Mouse (Mus musculus) stomach, postnatal 0 days (tissue): ENCODE results near the gene Stard7. TPM values are rescaled to one million over a fixed set of nuclear protein-coding genes. Genes with fewer than 3 reads are reported as not detected.
A peak's percentile ranks its signal among the peaks of the same experiment; 100 is the strongest.

Source experiments
- ATAC-seq: fragments of 200-750 bp; cut with Nextera tagmentation; 2 replicates; pipeline ENCODE4 v1.8.0; 2017; ENCODE audit not compliant: low FRiP score, low TSS enrichment
- DNase-seq: peaks from one replicate; pipeline ENCODE4 v3.0.0-alpha.2; 2016; ENCODE audit warnings: low spot score
- H3K27ac ChIP-seq: fragments of 300-500 bp; sonication (generic); replicated peaks from 2 replicates; pipeline ENCODE4 v1.5.1; 2014; ENCODE audit warnings: mild to moderate bottlenecking, control low read depth
- H3K27me3 ChIP-seq: fragments of 300-500 bp; sonication (generic); 2 replicates; pipeline ENCODE4 v1.6.1; 2014; ENCODE audit warnings: low read length; ENCODE audit not compliant: control insufficient read depth, insufficient read depth
- H3K36me3 ChIP-seq: fragments of 300-500 bp; sonication (generic); 2 replicates; pipeline ENCODE4 v1.6.1; 2014; ENCODE audit warnings: low read length, mixed read lengths; ENCODE audit not compliant: control insufficient read depth, insufficient read depth
- H3K4me1 ChIP-seq: fragments of 300-500 bp; sonication (generic); replicated peaks from 2 replicates; pipeline ENCODE4 v1.6.1; 2014; ENCODE audit warnings: antibody characterized with exemption; ENCODE audit not compliant: control insufficient read depth, insufficient read depth
- H3K4me2 ChIP-seq: fragments of 300-500 bp; sonication (generic); replicated peaks from 2 replicates; pipeline ENCODE4 v1.6.1; 2014; ENCODE audit warnings: low read depth, mild to moderate bottlenecking, control low read depth, moderate library complexity
- H3K4me3 ChIP-seq: fragments of 300-500 bp; sonication (generic); 2 replicates; pipeline ENCODE4 v1.5.1; 2014; ENCODE audit warnings: low read depth, low read length, control low read depth
- H3K9ac ChIP-seq: fragments of 300-500 bp; sonication (generic); 2 replicates; pipeline ENCODE4 v1.6.1; 2014; ENCODE audit warnings: mild to moderate bottlenecking, low read length, control low read depth, mixed read lengths
- H3K9me3 ChIP-seq: fragments of 300-500 bp; sonication (generic); 2 replicates; pipeline ENCODE4 v1.6.1; 2016; ENCODE audit warnings: low read length; ENCODE audit not compliant: control insufficient read depth
- CTCF ChIP-seq: IDR thresholded peaks from 2 replicates; pipeline ENCODE4 v1.5.1; 2016; ENCODE audit warnings: antibody characterized with exemption, low read depth, mild to moderate bottlenecking, moderate library complexity
- EP300 ChIP-seq: optimal IDR thresholded peaks from 2 replicates; pipeline ENCODE3; 2016; ENCODE audit warnings: antibody characterized with exemption
- WGBS: fragments of 180-500 bp; shearing (Covaris S2); extraction: QIAGEN DNeasy Blood & Tissue Kit; methylation state at CpG from one replicate; pipeline ENCODE4 v1.1.7; 2014; 5-methylcytosine and 5-hydroxymethylcytosine counted together
- polyA plus RNA-seq: library from polyadenylated mRNA; unstranded; fragments of >200 nt; fragmentation: Nextera tagmentation; extraction: Ambion mirVana; gene quantifications from 2 replicates; pipeline ENCODE4 v1.2.1, GENCODE M21; 2015

The Stard7 gene
- 57.3 and 62.7 TPM in 2 replicates for polyA plus RNA-seq

DNA sequence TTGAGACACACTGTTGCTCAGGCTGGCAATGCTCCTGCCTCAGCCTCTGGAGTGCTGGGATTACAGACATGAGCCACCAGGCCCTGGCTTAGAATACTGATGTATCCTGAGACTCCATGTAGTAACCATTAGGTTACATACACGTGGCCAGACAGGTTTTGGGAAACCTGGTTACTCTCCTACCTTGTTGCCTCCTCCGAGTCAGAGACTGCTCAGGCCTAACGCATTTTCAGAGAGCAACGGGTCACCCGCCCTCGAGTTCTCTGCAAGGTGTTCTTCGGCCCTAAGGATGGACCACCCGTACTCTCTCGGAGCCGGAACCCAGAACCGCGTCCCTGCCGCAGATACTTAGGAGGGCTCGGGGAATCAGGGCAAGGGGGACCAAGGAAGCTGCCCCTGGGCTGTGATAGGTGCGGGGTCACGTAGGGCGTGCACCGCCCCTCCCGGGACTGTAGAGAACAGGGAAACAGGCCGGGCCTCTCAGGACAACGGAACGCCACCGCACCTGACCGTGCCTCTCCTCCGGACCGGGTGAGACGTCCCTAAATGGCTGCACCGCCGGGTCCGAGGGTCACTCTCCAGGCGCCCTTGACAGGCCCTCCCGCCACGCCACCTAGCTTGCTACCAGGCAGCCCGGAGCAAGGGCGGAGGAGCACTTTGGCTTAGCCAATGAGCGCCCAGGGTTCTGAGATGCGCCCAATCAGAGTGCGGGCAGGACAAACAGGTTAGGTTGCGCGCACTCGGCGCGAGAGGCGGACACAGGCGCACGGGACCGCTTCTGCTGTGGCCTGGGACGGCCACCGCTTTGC, at the start of gene Stard7:
TSS of gene Stard7 (plus strand) at position 728 of the 809 bp plus-strand sequence.
- Histone ChIP-seq H3K9me3 (no peaks in the 10 kb centered on the region), H3K4me1 (no peaks in the 10 kb centered on the region; the same call in 1 of the 2 replicates), H3K27me3 (no peaks in the 10 kb centered on the region), H3K36me3 (no peaks in the 10 kb centered on the region), H3K4me3 (peak within 1 kb of the TSS; percentile 92), H3K27ac (peak within 1 kb of the TSS; percentile 98), H3K4me2 (peak within 1 kb of the TSS; percentile 78), H3K9ac (peak within 1 kb of the TSS; percentile 93)
- TF ChIP-seq EP300 (peak; percentile 68), CTCF (peak; percentile 66)
- ATAC-seq (peak; percentile 98), DNase-seq (peak; percentile 96)
- under 1% methylated on average over 48 of the region's 49 CpGs for WGBS

DNA sequence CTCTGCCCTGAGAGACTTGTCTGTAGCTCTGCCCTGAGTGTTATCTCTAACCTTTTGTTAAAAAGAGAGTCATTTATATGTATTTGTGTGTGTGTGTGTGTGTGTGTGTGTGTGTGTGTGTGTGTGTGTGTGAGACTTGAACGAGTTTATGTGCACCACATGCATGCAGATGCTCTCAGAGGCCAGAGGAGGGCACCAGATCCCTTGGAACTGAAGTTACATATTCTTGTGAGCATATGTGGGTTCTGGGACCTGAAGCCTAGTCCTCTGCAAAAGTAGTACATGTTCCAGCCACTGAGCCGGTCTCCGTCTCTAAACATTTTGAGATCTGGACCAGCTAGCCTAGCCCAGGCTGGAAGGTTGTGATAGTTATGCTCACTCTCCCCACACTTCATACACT, 44.8 kb upstream of the Stard7 start:
- WGBS = 96% methylated on average over 3 of the region's 3 CpGs
- no peak for ATAC-seq
- Histone ChIP-seq H3K27me3 (no peaks in the 10 kb centered on the region), H3K36me3 (peaks cover 56% of the 10 kb centered on the region), H3K4me3 (no peak overlapping the region), H3K9ac (no peak overlapping the region), H3K27ac (no peak overlapping the region), H3K4me2 (no peak overlapping the region), H3K9me3 (no peaks in the 10 kb centered on the region), H3K4me1 (no peaks in the 10 kb centered on the region)
- no peak for DNase-seq
- peak; percentile 30; the same call in 1 of the 2 replicates for TF ChIP-seq CTCF
- no peak for TF ChIP-seq EP300

DNA sequence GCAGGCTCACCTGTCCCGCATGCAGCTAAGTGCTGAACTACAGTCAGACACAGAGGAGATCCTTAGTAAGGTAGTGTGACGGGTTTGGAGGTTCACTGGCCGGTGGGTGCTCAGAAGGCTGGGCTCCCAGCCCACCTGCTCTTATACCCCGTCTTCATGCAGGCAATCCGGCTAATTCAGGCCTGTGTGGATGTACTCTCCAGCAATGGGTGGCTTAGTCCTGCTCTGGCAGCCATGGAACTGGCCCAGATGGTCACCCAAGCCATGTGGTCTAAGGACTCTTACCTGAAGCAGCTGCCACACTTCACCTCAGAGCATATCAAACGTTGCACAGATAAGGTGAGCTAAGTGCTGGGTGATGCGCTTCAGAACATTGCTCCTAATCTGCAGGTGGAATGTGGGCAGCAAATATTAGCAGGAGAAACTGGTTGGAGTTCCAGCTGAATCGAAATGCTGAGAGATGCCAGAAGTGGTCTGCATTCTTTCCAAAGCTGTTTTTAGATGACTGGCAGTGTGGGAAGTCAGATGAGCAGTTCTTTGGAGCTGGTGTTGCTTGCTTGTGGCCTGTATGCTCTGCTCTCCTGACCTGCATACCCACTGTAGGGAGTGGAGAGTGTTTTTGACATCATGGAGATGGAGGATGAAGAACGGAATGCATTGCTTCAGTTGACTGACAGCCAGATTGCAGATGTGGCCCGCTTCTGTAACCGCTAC, 32.0 kb upstream of the Stard7 start:
- 90% methylated on average over 11 of the region's 11 CpGs for WGBS
- peaks cover 46% of the 10 kb centered on the region for H3K36me3 ChIP-seq
- no peak overlapping the region for H3K4me2 ChIP-seq
- no peaks in the 10 kb centered on the region for H3K27me3 ChIP-seq
- DNase-seq (no peak), ATAC-seq (no peak)
- no peaks in the 10 kb centered on the region for H3K4me1 ChIP-seq
- H3K9ac ChIP-seq = no peak overlapping the region
- H3K4me3 ChIP-seq = no peak overlapping the region
- H3K9me3 ChIP-seq = no peaks in the 10 kb centered on the region
- TF ChIP-seq CTCF = no peak
- no peak for TF ChIP-seq EP300
- no peak overlapping the region for H3K27ac ChIP-seq

DNA sequence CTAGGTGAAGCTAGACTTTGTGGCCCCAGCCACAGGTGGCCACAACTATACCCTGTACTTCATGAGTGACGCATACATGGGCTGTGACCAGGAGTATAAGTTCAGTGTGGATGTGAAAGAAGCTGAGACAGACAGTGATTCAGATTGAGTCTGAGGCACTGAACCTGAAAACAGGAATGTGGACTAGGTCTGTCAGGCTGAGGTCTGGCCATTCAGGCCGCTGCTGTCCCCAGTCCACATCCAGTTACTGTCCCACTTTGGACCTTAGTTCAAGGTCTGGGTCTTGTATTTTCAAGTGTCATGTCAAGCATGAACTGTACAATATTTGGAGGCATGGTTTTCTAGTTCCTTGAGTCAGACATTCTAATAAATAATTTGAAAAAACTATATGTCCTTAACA, 30.0 kb upstream of the Stard7 start:
- ATAC-seq (no peak), DNase-seq (no peak)
- H3K4me1 ChIP-seq = no peaks in the 10 kb centered on the region
- H3K27me3 ChIP-seq = no peaks in the 10 kb centered on the region
- H3K36me3 ChIP-seq = peaks cover 38% of the 10 kb centered on the region
- H3K9ac ChIP-seq = no peak overlapping the region
- no peak overlapping the region for H3K27ac ChIP-seq
- no peak overlapping the region for H3K4me2 ChIP-seq
- TF ChIP-seq EP300 = no peak
- TF ChIP-seq CTCF = no peak
- H3K9me3 ChIP-seq = no peaks in the 10 kb centered on the region
- H3K4me3 ChIP-seq = no peak overlapping the region
- 91% methylated on average over 2 of the region's 2 CpGs for WGBS

DNA sequence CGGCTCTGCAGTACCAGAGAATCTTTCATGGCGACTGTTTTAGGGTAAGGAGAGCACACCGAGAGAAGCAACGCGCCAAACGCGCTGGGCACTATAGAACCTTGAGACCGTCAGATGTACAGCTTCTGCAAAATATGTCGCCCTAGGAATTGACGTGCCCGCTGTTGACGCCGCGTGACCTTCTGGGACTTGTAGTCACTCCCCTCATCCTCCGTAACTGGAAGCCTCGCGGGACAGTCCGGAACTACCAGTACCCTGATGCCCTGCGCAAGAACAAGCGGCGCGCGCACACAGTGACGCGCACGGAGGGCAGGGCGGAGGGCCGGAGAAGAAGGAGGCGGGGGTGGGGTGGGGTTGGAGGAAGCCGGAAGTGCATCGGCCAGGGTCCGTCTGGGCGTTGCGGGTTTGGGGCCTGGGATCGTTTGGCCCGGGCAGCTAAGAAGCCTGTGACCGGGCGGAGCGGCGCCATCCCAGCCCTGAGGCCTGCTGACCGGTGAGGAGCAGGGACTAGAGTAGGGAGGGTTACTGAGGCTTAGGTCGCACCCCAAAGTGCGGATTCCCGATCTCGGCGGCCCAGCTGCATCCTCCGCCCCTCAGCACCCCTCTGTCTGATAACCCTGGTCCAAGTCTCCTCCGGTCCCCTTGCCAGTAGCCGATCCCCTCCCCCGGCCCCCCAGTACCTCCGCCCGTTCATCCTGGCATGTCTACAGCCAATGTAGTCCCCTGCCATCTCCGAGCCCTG, 22.3 kb upstream of the Stard7 start, which contains the start of the genes Ciao1 and Tmem127:
TSS of gene Ciao1 (minus strand) at position 225 of the 742 bp plus-strand sequence.
TSS of gene Tmem127 (plus strand) at position 317 of the 742 bp plus-strand sequence.
- Histone ChIP-seq H3K4me3 (peak within 1 kb of the TSS; percentile 65), H3K36me3 (peaks cover 10% of the 10 kb centered on the region; the same call in 1 of the 2 replicates), H3K4me2 (peak within 1 kb of the TSS; percentile 94), H3K27me3 (no peaks in the 10 kb centered on the region), H3K27ac (peak within 1 kb of the TSS; percentile 88), H3K9me3 (no peaks in the 10 kb centered on the region), H3K9ac (peak within 1 kb of the TSS; percentile 91), H3K4me1 (peaks cover 3% of the 10 kb centered on the region)
- DNase-seq = peak; percentile 99
- ATAC-seq = peak; percentile 99
- WGBS = under 1% methylated on average over 52 of the region's 53 CpGs
- no peak for TF ChIP-seq CTCF
- no peak for TF ChIP-seq EP300
